Mouse (Mus musculus): ENCODE measurements around the gene Hikeshi. TPM values are rescaled to one million over a fixed set of nuclear protein-coding genes. Genes with fewer than 3 reads are reported as not detected.

Gene Hikeshi
- total RNA-seq (2021), result 10 to 100 TPM; 96.0 to 96.3 TPM
- long read RNA-seq, experiment 1, transcript Hikeshi-209 (4 exons, 806 nt), result minor isoform, 5 of 29 reads
- long read RNA-seq, experiment 1, transcript Hikeshi-206 (5 exons, 2,224 nt), result major isoform, 19 of 29 reads
- long read RNA-seq, experiment 1, partial matches to known transcripts, result 2 of 29 reads
- long read RNA-seq, experiment 1, other reads (novel, unspliced or antisense), result 3 of 29 reads
- long read RNA-seq, experiment 2, transcript Hikeshi-209 (4 exons, 806 nt), result minor isoform, 8 of 46 reads
- long read RNA-seq, experiment 2, transcript Hikeshi-206 (5 exons, 2,224 nt), result major isoform, 30 of 46 reads
- long read RNA-seq, experiment 2, partial matches to known transcripts, result 2 of 46 reads
- long read RNA-seq, experiment 2, other reads (novel, unspliced or antisense), result 1 of 46 reads

DNA sequence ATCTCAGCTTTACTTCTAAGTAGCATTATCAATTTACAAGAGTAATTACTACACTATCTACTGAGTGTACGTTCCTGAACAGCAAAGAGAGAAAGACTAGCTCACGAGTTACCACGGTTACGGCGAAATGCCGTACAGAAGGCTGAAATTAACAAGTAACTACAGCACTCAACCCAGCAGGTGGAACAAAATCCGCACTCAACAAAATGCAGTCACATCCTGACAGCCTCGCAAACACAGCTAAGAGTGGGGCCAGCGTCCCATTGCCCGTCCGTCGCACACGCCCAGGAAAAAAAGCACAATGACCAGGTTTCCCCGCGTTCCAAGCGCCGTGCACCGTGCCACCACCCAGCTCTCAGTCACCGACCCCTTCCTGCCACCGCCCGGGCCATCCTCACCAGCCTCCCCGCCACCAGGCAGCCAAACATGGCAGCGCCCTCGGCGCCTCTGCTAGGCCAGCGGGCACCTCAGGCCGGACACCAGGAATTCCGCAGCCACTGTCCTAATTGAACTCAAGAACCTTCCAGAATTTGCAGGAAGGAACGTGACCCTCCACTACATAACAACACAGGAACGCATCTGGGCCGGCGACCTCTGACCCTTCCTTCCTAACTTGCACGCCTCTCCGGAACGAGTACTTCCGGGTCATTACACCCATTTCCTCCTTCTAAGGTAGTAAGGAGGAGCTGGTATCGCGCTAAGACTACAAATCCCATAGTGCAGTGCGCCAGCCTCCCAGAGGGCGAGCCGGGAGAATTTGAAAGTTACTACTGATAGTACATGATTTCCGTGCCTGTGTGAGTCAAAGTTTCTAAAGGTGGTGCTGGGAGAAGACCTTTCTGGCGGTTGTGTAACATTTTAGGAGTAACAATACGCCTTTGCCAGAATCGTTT is at the start of gene Hikeshi:
TSS of gene Hikeshi (minus strand) at position 634 of the 893 bp plus-strand sequence.
- peak; percentile 22 for TF ChIP-seq CTCF (conservative IDR thresholded peaks at IDR 0.05)
- Histone ChIP-seq H3K27ac (peak within 1 kb of the TSS; percentile 95), H3K4me3 (peak within 1 kb of the TSS; percentile 98)
- DNase-seq (ENCODE audit: low spot score in 2 of 2), result peak; percentile 92 to 96

DNA sequence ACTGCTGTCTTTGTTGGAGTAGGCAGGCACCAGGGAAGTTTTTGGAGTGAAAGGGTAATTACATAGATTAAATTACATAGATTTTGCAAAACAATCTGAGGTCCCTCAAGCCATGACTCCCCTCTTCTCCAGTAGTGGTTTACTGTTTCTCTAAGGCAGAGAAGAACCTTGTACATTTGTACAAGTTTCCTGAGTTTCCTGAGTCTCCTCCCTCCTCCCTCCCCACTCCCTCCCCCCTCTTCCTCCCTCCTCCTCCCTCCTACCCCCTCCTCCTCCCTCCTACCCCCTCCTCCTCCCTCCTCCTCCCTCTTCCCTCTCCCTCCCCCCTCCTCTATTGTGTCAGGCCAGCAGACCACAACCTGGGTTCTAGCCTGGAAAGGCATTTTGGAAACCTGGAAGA is 43.4 kb upstream of the Hikeshi start:
- no peak for DNase-seq (ENCODE audit: low spot score in 2 of 2)
- no peak overlapping the region for H3K27ac ChIP-seq
- no peak for TF ChIP-seq CTCF (conservative IDR thresholded peaks at IDR 0.05)
- no peak overlapping the region for H3K4me3 ChIP-seq

DNA sequence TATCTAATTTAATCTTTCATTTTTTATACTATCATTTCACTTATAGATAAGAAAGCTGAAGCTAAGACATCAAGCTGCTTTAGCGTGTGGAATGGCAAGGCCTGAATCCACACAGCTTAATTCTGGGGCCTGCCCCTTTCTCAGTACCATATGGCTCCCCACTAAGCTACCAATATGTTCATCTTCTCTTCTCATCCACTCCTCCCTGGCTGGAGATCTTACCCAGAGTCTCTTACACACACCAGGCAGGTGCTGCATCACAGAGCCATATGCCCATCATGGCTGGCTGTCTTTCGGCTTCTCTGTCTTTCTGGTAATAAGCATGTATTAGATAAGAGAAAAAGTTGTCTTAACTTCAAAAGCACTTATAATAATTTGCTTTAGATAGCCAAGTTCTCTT is 42.4 kb upstream of the Hikeshi start:
- H3K4me3 ChIP-seq, result no peak overlapping the region
- peak overlapping the region; percentile 14; the same call in 1 of the 2 replicates for H3K27ac ChIP-seq
- no peak for TF ChIP-seq CTCF (conservative IDR thresholded peaks at IDR 0.05)
- DNase-seq (ENCODE audit: low spot score in 2 of 2), result peak; percentile 3 to 18

DNA sequence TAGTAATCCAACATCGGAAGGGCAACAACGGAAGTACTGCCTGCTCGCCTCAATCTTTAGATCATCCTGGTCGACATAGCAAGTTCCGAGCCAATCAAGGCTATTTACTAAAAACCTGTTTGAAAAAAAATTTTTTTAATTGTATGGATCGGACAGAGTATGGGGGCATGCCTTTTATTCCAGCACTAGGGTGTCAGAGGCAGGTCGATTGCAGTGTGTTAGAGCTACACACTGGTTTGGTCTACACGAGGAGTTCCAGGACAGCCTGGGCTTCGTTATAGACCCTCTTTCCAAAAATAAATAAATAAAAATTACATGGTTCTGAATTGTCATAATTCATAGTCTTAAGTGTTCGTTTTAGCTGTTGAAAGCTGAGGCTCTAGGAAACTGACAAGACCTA is 40.6 kb upstream of the Hikeshi start:
- TF ChIP-seq CTCF (conservative IDR thresholded peaks at IDR 0.05), result no peak
- H3K4me3 ChIP-seq, result peak overlapping the region; percentile 88
- peak overlapping the region; percentile 100 for H3K27ac ChIP-seq
- no peak for DNase-seq (ENCODE audit: low spot score in 2 of 2)

DNA sequence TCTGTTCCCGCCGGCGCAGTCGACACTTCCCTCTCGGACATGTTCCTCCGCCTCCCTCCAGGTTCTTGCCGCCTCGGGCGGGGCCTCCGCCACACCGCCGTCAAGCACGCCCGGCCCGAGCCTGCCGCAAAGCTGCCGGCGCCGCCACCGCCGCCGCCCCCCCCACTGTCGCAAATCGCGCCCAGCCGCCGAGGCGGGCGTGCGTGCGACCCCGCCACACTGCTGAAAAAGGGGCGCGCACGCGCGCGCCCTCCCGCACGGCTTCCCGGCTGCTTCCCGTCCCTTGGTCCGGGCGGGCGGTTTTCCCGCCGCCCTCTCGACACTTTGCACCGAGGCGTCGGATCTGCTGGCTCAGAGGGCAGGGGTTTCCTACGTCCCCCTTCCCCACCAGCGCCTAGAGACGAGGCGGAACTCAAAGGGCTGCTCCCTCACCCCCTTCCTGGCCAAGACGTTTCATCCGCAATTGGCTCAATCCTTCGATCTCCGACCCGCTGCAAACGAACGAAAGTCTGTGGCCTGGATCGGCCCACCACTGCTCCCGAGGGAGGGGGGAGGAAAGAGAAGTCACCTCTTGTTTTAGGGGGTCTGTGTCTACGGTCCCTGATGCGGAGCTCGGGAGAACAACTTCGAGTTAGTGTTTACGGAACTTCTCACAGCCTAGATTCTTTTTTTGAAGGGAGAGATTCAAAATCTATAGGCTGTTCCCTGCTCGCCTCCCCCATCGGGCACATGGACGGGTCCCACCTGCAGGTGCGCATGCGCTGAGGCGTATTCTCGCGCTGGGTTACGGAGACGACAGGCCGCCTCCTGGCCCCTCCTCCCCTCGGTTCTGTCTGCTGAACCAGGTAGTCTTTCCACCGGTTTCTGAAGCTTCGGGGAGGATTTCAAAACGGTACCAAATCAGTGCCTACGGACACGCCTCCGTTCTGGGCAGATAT is 39.8 kb upstream of the Hikeshi start, which contains the start of gene Eed:
TSS of gene Eed (minus strand) at position 499 of the 938 bp plus-strand sequence.
- peak; percentile 92 to 95 for DNase-seq (ENCODE audit: low spot score in 2 of 2)
- Histone ChIP-seq H3K27ac (peak within 1 kb of the TSS; percentile 100), H3K4me3 (peak within 1 kb of the TSS; percentile 88)
- no peak for TF ChIP-seq CTCF (conservative IDR thresholded peaks at IDR 0.05)

DNA sequence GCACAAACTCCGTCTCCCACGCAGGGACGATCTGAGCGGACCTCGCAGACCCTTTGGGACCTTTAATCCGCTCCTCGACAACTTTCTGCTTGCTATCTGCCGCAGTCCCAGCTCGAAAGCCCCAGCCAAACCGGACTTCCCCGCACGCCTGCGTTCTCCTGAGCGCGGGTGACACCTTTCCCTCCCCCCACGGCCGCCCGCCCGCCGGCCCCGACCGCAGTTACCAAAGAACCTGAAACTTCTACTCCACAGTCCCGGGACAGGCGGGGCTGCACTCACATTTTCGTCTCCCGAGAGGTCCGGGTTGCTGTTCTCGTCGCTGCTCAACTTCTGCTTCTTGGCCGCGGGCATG is 39.1 kb upstream of the Hikeshi start:
- Histone ChIP-seq H3K4me3 (peak overlapping the region; percentile 88), H3K27ac (peak overlapping the region; percentile 100)
- DNase-seq (ENCODE audit: low spot score in 2 of 2), result no peak
- no peak for TF ChIP-seq CTCF (conservative IDR thresholded peaks at IDR 0.05)

DNA sequence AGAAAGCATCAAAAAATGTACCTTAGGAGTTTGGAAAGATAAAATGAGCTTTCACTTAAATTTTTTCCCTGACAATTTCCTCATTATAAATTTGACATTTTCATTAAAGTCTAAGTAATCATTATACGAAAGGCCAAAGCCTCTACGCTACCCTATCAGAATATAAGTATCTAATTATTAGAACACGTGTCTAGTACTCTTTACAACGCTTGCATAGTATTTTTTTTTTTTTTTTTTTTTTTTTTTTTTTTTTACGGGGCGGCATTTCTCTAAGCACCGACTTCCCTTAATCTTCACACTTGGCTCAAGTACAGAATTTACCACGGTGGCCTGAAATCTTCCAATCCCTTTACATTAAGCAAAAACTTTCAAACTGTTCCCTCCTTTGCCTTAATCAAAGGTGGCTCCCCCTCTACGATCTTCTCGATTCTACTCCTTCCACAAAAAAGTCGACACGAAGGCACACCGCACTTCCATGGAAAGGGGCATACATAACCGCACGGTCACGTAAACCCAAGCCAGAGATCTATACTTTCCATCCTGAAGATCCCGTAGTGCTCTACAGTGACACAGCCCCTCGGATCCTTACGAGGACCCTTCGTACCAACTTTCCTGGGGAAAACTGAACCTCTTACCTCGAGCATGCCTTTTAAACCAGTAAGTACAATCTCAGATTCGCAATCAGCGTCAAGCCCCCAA is 38.6 kb upstream of the Hikeshi start:
- peak overlapping the region; percentile 100 for H3K27ac ChIP-seq
- H3K4me3 ChIP-seq, result peak overlapping the region; percentile 88
- no peak for DNase-seq (ENCODE audit: low spot score in 2 of 2)
- no peak for TF ChIP-seq CTCF (conservative IDR thresholded peaks at IDR 0.05)

DNA sequence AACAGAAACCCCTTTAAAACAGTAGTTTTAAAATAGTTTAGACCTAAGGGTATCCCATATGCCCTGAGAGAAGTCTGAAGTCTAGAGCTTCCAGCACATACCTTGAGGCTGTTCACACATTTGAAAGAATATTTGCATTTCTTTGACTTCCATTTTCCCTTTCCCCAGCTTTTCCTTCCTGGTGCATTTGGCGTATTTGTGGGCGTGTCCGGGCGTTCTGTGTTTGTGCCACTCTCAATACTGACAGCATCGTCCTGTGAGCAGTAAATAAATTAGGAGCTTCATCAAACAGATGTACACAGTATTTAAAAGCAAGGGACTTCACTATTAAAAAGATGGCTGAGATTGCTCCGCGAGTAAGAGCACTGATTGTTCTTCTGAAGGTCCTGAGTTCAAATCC is 35.8 kb upstream of the Hikeshi start:
- Histone ChIP-seq H3K4me3 (no peak overlapping the region), H3K27ac (no peak overlapping the region)
- no peak for TF ChIP-seq CTCF (conservative IDR thresholded peaks at IDR 0.05)
- DNase-seq (ENCODE audit: low spot score in 2 of 2), result no peak

DNA sequence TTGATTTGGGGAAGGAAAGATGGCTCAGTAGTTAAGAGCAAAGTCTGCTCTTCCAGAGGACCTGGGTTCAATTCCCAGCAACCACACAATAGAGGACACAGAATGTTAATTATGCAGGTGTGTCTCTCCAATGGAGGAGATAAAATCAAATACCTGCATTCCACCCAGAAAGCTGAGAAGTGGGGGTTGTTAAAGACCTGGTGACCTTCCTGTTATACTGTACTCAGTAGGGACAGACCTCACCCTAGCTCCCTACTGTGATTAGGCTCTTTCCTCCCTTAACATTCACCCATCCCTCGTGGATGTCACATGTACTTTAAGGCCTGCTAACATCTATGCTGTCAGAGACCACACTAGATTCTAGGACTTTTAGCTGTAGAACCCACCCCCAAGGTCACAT is 34.6 kb upstream of the Hikeshi start:
- DNase-seq (ENCODE audit: low spot score in 2 of 2), result no peak
- no peak for TF ChIP-seq CTCF (conservative IDR thresholded peaks at IDR 0.05)
- no peak overlapping the region for H3K4me3 ChIP-seq

DNA sequence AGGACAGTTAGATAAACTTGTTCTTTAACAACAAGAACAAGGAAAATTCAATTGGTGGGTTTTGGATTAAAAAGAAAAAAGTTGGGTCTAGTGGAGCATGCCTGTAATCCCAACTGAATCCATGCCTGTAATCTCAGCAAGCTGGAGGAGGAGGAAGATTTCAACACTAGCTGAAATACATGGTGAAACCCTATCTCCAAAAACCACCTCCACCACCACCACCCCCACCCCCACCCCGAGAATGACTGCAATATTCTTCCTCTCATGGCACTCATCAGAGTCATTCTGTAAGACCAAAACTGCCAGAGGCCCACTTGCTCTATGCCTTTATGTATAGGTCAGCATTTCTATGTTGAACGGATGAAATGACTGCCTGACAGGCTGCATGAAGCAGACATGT is 26.2 kb upstream of the Hikeshi start:
- no peak for TF ChIP-seq CTCF (conservative IDR thresholded peaks at IDR 0.05)
- Histone ChIP-seq H3K27ac (no peak overlapping the region), H3K4me3 (no peak overlapping the region)
- no peak for DNase-seq (ENCODE audit: low spot score in 2 of 2)

More for the DNA sequence above, 34.6 kb upstream of the Hikeshi start:
- H3K27ac ChIP-seq, result no peak overlapping the region

DNA sequence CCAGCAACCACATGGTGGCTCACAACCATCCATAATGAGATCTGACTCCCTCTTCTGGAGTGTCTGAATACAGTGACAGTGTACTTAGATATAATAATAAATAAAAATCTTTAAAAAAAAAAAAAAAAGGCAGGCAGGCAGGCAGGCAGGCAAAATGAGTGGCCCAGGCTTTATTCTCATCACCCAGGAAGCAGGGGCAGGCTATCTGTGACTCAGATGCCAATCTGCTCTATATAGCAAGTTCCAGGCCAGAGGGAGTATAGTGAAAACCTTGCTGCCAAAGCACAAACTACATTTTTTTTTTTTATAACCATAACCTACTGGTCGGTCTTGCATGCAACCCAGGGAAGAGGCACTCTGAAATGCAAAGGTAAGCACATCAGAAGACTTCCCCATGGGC is 25.8 kb upstream of the Hikeshi start:
- Histone ChIP-seq H3K27ac (no peak overlapping the region), H3K4me3 (no peak overlapping the region)
- no peak for TF ChIP-seq CTCF (conservative IDR thresholded peaks at IDR 0.05)
- DNase-seq (ENCODE audit: low spot score in 2 of 2), result no peak

DNA sequence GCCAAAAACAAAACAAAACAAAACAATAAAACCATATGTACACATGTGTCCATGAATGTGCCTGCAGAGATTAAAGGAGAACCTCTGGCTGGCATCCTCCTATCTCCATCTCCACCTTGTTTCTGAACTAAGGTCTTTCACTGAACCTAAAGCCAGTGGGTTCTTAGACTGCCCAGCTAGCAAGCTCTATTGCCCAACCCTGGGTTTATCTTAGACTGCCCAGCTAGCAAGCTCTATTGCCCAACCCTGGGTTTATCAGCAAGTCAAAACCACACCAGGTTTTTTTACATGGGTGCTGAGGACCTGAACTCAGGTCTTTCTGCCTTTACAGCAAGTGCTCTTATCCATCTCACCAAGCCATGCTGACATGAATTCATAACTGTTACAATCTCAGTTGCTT is 22.1 kb upstream of the Hikeshi start:
- TF ChIP-seq CTCF (conservative IDR thresholded peaks at IDR 0.05), result no peak
- no peak for DNase-seq (ENCODE audit: low spot score in 2 of 2)
- Histone ChIP-seq H3K4me3 (no peak overlapping the region), H3K27ac (no peak overlapping the region)

Measured in layer of hippocampus, adult 2 months (tissue).